Mouse (Mus musculus): Measurements from ENCODE around the gene Gal.
A peak's percentile ranks its signal among the peaks of the same experiment; 100 is the strongest.

The Gal gene

GRCm38 (mm10) chr19:3422488-3422887, 8.1 kb upstream of the Gal start:
- DNase-seq (ENCODE audit: low read depth in 2 of 2, low spot score in 2 of 2): no peak

DNA sequence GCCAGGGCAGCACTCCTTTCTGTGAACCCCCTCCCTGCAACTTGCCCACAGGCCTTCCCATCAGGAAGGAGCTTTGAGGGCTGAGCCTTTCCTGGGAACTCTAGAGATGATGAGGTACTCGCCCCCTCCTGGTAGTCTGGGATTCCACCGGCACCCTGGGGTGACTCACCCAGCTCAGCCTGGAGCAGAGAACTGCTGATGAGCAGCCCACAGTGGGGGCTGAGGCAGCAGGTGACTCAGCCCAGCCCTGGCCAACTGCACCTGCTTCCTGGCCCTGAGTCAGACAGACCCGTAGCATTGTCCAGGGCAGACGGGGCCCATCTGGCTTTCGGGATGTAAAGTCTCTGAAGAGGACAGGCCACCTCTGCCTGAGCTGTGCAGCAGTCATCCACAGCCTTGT, 4.9 kb upstream of the Gal start:
- no peak for DNase-seq (ENCODE audit: low read depth in 2 of 2, low spot score in 2 of 2)

- DNase-seq (ENCODE audit: low read depth in 2 of 2, low spot score in 2 of 2): no peak
Measured at GRCm38 (mm10) chr19:3405531-3406281, 8.6 kb downstream of the Gal start.

DNA sequence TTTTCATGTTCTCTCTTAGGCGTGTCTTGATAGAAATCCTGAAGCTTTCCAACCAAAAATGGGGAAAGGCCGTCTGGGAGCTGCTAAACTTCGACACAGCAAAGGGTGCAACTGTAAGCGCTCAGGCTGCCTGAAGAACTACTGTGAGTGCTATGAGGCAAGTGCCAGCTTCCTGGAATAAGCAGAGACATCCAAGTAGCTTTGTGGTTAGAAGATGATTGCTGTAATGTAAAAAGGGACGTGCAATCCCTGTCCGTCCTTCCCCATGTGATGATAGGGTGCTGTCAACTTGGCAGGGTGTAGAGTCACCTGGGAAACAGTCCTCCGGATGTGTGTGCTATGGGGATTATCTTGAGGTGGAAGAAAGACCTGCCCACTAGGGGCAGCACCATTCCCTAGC, 10.3 kb downstream of the Gal start:
- no peak for DNase-seq (ENCODE audit: low read depth in 2 of 2, low spot score in 2 of 2)

DNA sequence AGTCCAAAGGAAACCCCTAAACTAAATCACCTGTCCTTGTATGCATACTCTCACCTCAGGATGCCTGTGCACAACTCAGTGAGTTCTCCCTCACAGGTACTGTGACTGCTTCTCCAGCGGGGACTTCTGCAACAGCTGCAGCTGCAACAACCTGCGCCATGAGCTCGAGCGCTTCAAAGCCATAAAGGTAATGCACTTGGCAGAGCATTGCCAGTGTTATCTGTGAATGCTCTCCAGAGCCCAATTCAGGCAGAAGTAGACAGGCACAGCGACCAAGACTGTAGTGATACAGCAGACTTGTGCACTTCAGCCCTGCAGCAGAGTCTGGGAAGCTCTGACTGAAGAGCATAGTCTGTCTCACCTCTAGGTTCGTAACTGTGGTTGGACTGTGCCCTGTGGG, 12.0 kb downstream of the Gal start:
- no peak for DNase-seq (ENCODE audit: low read depth in 2 of 2, low spot score in 2 of 2)

DNA sequence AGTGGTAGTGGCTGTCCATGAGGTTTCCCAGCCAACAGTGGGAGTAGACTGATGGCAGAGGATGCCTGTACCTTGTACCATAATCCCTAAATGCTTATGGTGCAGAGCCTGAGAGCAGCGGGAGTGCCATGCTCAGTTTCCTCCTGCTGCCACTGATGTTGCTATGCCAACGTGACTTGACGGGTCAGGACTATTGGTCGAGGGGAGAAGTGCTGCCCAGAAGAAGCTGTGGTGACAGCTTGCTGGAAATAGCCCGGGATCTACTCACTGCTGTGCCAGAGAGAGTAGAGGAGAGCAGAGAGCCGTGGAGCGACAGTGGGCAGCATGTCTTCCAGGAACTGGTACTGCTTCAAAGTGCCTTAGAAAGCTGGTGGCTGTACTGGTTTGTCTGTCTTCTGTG, 12.4 kb downstream of the Gal start:
- DNase-seq (ENCODE audit: low read depth in 2 of 2, low spot score in 2 of 2): no peak

DNA sequence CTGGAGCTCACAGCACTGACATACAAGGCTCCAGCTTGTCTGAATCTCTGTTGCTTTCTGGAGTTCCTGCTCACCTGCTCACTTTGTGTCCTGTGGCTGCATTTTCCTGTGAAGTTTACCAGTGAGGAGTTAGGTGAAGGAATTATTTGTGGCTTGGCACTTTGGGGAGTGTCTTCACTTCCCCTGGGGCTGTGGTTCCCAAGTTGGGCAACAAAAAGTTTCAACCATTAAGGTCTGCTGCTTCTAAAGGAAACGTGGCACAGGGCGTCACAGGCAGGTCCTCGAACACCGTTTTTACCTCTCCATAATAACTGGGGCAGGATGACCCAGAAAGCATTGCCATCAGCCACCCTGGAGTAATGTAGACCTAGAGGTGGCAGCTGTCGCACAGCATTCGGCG, 12.8 kb downstream of the Gal start:
- DNase-seq (ENCODE audit: low read depth in 2 of 2, low spot score in 2 of 2): no peak

DNA sequence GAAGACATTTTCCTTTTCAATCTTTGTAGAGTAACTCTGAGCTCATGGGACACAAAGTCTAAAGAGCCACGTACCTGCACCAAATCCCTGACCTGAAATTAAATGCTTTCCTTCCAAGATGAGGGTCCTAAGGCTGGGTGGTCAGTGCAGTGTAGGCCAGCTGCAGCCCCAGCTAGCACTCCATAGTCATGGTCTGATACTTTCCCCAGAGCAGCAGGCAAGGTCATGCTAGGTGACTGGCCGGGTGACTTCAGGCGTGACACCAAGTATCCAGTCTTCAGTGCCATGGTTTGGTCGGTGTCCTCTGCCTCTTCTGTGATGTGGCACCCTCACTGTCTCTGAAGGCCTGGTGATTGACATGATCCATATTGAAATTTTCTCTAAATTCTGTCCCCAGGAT, 14.3 kb downstream of the Gal start:
- no peak for DNase-seq (ENCODE audit: low read depth in 2 of 2, low spot score in 2 of 2)

GRCm38 (mm10) chr19:3394216-3394615, 20.1 kb downstream of the Gal start:
- no peak for DNase-seq (ENCODE audit: low read depth in 2 of 2, low spot score in 2 of 2)

GRCm38 (mm10) chr19:3392384-3392783, 22.0 kb downstream of the Gal start:
- no peak for DNase-seq (ENCODE audit: low read depth in 2 of 2, low spot score in 2 of 2)

DNA sequence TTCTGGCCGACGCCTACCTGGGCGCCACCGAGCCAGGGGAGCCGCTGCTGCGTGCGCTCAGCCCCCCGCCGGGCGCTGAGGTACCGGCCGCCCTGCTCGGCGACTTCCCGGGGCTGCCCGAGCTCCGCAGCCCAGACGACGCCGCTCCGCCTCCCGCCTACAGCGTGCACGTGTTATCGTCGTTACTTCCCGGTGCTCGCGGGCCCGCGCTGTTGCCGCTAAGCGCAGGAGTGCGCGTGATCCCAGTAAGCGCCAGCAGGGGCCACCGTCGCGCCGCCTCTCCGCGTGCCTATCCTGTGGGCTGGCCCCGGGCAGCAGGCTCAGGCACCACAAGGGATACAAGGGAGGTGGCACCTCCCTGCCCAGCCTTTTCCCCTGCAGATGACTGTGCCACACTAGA, 25.3 kb downstream of the Gal start:
- peak; percentile 87 to 88 for DNase-seq (ENCODE audit: low read depth in 2 of 2, low spot score in 2 of 2)

- DNase-seq (ENCODE audit: low read depth in 2 of 2, low spot score in 2 of 2): peak; percentile 66 to 80
Measured at GRCm38 (mm10) chr19:3388629-3389057, 25.7 kb downstream of the Gal start, which contains the start of gene Tesmin. Gene Tesmin, plus strand, starts transcription at chr19:3388857.

- no peak for DNase-seq (ENCODE audit: low read depth in 2 of 2, low spot score in 2 of 2)
Measured at GRCm38 (mm10) chr19:3388061-3388460, 26.3 kb downstream of the Gal start.

DNA sequence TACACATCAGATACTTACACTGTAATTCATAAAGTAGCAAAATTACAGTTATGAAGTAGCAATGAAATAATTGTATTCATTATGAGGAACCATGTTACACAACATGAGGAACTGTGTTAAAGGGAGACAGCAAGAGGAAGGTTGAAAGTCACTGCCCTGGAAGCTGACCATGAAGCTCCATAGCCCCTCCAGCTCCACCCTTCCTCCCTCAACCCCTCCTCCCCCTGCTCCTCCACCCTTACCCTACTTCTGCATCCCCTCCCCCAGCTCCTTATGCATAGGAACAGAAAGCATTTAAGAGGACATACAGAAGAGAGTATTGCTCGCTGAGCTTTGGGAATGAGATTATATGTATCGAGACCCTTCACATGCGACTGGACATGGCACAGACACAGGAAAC, 35.7 kb downstream of the Gal start:
- no peak for DNase-seq (ENCODE audit: low read depth in 2 of 2, low spot score in 2 of 2)

- DNase-seq (ENCODE audit: low read depth in 2 of 2, low spot score in 2 of 2): no peak
Measured at GRCm38 (mm10) chr19:3376966-3377715, 37.2 kb downstream of the Gal start.

GRCm38 (mm10) chr19:3375945-3376495, 38.3 kb downstream of the Gal start:
- DNase-seq (ENCODE audit: low read depth in 2 of 2, low spot score in 2 of 2): no peak

GRCm38 (mm10) chr19:3374028-3374427, 40.3 kb downstream of the Gal start:
- DNase-seq (ENCODE audit: low read depth in 2 of 2, low spot score in 2 of 2): peak in 1 of 2 experiments; percentile 16

- DNase-seq (ENCODE audit: low read depth in 2 of 2, low spot score in 2 of 2): no peak
Measured at GRCm38 (mm10) chr19:3373380-3373779, 41.0 kb downstream of the Gal start.

GRCm38 (mm10) chr19:3368276-3368675, 46.1 kb downstream of the Gal start:
- DNase-seq (ENCODE audit: low read depth in 2 of 2, low spot score in 2 of 2): no peak

DNA sequence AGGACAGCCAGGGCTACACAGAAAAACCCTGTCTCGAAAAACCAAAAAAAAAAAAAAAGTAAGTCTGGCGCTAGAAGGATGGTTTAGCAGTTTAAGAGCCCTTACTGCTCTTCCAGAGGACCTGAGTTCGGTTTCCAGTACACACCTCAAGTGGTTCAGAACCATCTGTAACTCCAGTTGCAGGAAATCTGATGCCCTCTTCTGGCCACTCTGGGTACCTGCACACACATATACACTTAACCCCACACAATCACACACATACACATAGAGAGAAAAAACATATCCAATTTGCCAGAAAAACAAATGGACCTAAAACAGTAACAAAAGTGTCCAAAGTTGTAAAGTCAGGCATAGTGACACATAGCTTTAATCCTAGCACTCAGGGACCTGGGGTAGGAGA, 49.3 kb downstream of the Gal start:
- no peak for DNase-seq (ENCODE audit: low read depth in 2 of 2, low spot score in 2 of 2)

GRCm38 (mm10) chr19:3363510-3363909, 50.8 kb downstream of the Gal start:
- DNase-seq (ENCODE audit: low read depth in 2 of 2, low spot score in 2 of 2): no peak

Measured in CD8-positive naive resting alpha-beta T cell, adult 2 months (primary cell).